Mouse (Mus musculus): ENCODE data around the gene Ecm1. TPM values are rescaled to one million over a fixed set of nuclear protein-coding genes. Genes with fewer than 3 reads are reported as not detected.

Ecm1 gene
- polyA plus RNA-seq, 1 experiment from 2014 or later = 81.2 TPM

DNA sequence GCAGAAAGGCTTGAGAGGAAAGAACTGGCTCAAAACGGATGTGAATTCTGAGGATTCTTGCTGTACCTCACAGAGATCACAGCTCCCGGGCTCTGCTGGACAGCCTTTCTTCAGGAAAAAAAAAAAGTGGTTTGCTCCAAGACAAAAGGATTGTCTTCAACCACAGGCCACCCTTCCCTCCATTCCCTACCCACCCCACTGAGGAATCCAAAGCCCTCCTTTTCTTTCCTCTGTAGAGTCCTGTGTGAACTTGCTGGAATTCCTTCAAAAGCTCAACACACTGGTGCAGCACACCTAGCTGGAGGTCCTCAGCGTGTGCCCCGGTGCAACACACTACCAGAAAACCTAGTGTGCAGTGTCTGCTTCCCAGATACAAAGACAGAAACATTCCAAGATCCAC is 22.4 kb upstream of the Ecm1 start:
- DNase-seq (no peak), ATAC-seq (no peak)
- Histone ChIP-seq H3K9me3 (ENCODE audit: low read length) (no peaks in the 10 kb centered on the region), H3K4me1 (ENCODE audit: insufficient read depth) (no peaks in the 10 kb centered on the region), H3K4me2 (ENCODE audit: low read depth, low read length) (no peak overlapping the region), H3K9ac (replicated peaks) (no peak overlapping the region), H3K36me3 (replicated peaks; ENCODE audit: insufficient read depth, low read length) (peaks cover 33% of the 10 kb centered on the region), H3K27ac (ENCODE audit: low read depth) (no peak overlapping the region), H3K27me3 (ENCODE audit: insufficient read depth, low read length) (no peaks in the 10 kb centered on the region), H3K4me3 (ENCODE audit: low read depth, low read length) (no peak overlapping the region)
- no peak for TF ChIP-seq CTCF (IDR thresholded peaks at IDR 0.05; ENCODE audit: low read depth)
- TF ChIP-seq EP300 (IDR thresholded peaks at IDR 0.05; ENCODE audit: low read depth) = no peak
- WGBS (ENCODE audit: insufficient replicate concordance) = 83% methylated on average over 4 of the region's 4 CpGs

- peaks cover 22% of the 10 kb centered on the region for H3K36me3 ChIP-seq (replicated peaks; ENCODE audit: insufficient read depth, low read length)
- H3K27me3 ChIP-seq (ENCODE audit: insufficient read depth, low read length) = no peaks in the 10 kb centered on the region
- H3K4me1 ChIP-seq (ENCODE audit: insufficient read depth) = no peaks in the 10 kb centered on the region
- no peak overlapping the region for H3K4me3 ChIP-seq (ENCODE audit: low read depth, low read length)
- H3K9me3 ChIP-seq (ENCODE audit: low read length) = no peaks in the 10 kb centered on the region
- ATAC-seq = no peak
- no peak overlapping the region for H3K27ac ChIP-seq (ENCODE audit: low read depth)
- no peak for TF ChIP-seq EP300 (IDR thresholded peaks at IDR 0.05; ENCODE audit: low read depth)
- TF ChIP-seq CTCF (IDR thresholded peaks at IDR 0.05; ENCODE audit: low read depth) = no peak
- DNase-seq = no peak
- no peak overlapping the region for H3K4me2 ChIP-seq (ENCODE audit: low read depth, low read length)
- no peak overlapping the region for H3K9ac ChIP-seq (replicated peaks)
Observed at GRCm38 (mm10) chr3:95760656-95761055, 21.3 kb upstream of the Ecm1 start.

- 82% methylated on average over 6 of the region's 6 CpGs for WGBS (ENCODE audit: insufficient replicate concordance)
- Histone ChIP-seq H3K4me1 (ENCODE audit: insufficient read depth) (no peaks in the 10 kb centered on the region), H3K9me3 (ENCODE audit: low read length) (no peaks in the 10 kb centered on the region), H3K27ac (ENCODE audit: low read depth) (no peak within 1 kb of the TSS), H3K27me3 (ENCODE audit: insufficient read depth, low read length) (no peaks in the 10 kb centered on the region), H3K36me3 (replicated peaks; ENCODE audit: insufficient read depth, low read length) (peaks cover 16% of the 10 kb centered on the region), H3K9ac (replicated peaks) (no peak within 1 kb of the TSS), H3K4me3 (ENCODE audit: low read depth, low read length) (no peak within 1 kb of the TSS), H3K4me2 (ENCODE audit: low read depth, low read length) (no peak within 1 kb of the TSS)
- TF ChIP-seq EP300 (IDR thresholded peaks at IDR 0.05; ENCODE audit: low read depth) (no peak), CTCF (IDR thresholded peaks at IDR 0.05; ENCODE audit: low read depth) (no peak)
- ATAC-seq = no peak
- DNase-seq = no peak
Observed at GRCm38 (mm10) chr3:95760106-95760505, 20.7 kb upstream of the Ecm1 start, which contains the start of gene Tars2. Tars2 (minus strand) TSS chr3:95760206.

DNA sequence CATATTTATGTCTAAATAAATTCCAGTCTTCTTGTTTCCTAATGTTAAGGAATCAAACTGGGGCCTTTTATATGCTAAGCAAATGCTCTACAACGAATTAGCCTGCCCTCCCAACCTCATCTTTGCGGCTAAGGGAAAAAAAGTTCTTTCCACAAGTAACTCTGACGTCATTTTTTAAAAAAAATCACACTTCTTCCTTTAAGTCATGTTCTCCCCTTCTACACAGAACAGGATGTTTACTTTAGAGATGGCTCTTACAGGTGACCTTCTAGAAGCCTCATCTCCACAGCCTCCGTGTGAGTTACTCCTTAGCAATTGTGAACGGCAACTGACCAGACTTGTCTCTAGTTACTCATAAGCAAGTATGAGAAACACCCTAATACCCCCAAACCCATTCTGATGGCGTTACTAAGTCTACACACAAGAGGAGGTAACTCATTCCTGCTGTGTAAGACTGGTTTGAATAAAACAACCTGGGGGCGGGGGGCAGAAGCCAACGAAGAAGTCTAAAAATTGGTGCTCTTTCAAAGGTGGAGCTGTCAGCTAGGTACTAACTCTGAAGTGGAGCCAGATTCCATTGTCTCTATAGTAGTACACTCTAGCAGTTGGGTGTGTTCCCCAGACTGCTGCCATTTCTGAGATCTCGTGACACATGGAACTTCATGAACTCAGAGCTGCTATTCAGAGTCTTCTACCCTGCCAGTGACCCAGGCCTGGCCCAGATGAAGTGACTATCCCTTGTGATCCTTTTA is 19.3 kb upstream of the Ecm1 start:
- DNase-seq = no peak
- Histone ChIP-seq H3K9ac (replicated peaks) (no peak overlapping the region), H3K27ac (ENCODE audit: low read depth) (no peak overlapping the region), H3K36me3 (replicated peaks; ENCODE audit: insufficient read depth, low read length) (peaks cover 2% of the 10 kb centered on the region), H3K4me3 (ENCODE audit: low read depth, low read length) (no peak overlapping the region), H3K4me2 (ENCODE audit: low read depth, low read length) (no peak overlapping the region), H3K27me3 (ENCODE audit: insufficient read depth, low read length) (no peaks in the 10 kb centered on the region), H3K4me1 (ENCODE audit: insufficient read depth) (peaks cover 4% of the 10 kb centered on the region; the same call in 1 of the 2 replicates), H3K9me3 (ENCODE audit: low read length) (no peaks in the 10 kb centered on the region)
- ATAC-seq = no peak
- TF ChIP-seq CTCF (IDR thresholded peaks at IDR 0.05; ENCODE audit: low read depth) (no peak), EP300 (IDR thresholded peaks at IDR 0.05; ENCODE audit: low read depth) (no peak)
- WGBS (ENCODE audit: insufficient replicate concordance) = 49% methylated on average over 9 of the region's 9 CpGs

DNA sequence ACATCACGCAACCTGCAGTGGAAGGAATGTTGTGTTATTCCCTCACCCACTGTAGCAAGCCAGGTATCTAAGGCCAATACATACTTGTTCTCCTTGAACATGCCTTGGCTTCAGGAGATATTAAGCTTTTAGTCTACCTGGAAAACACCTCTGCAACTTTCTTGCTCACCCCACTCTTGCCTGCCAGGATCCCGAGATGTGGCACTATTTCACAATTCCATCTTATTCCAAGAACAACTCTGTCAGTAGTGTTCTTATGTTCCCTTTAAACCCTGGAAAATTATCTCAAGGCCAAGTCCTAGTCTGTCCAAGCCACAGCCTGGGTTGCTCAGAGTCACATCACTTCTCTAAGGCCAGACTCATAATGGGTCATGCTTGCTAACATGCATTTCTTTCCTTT is 17.4 kb upstream of the Ecm1 start:
- Histone ChIP-seq H3K4me1 (ENCODE audit: insufficient read depth) (peaks cover 7% of the 10 kb centered on the region; the same call in 1 of the 2 replicates), H3K27ac (ENCODE audit: low read depth) (no peak overlapping the region), H3K36me3 (replicated peaks; ENCODE audit: insufficient read depth, low read length) (peaks cover 7% of the 10 kb centered on the region), H3K4me2 (ENCODE audit: low read depth, low read length) (no peak overlapping the region), H3K9me3 (ENCODE audit: low read length) (no peaks in the 10 kb centered on the region), H3K27me3 (ENCODE audit: insufficient read depth, low read length) (no peaks in the 10 kb centered on the region), H3K9ac (replicated peaks) (no peak overlapping the region), H3K4me3 (ENCODE audit: low read depth, low read length) (no peak overlapping the region)
- 76% methylated on average over 2 of the region's 2 CpGs for WGBS (ENCODE audit: insufficient replicate concordance)
- no peak for ATAC-seq
- DNase-seq = no peak
- TF ChIP-seq EP300 (IDR thresholded peaks at IDR 0.05; ENCODE audit: low read depth) (no peak), CTCF (IDR thresholded peaks at IDR 0.05; ENCODE audit: low read depth) (no peak)

- Histone ChIP-seq H3K9me3 (ENCODE audit: low read length) (no peaks in the 10 kb centered on the region), H3K4me2 (ENCODE audit: low read depth, low read length) (peak overlapping the region; percentile 86), H3K4me3 (ENCODE audit: low read depth, low read length) (peak overlapping the region; percentile 79), H3K36me3 (replicated peaks; ENCODE audit: insufficient read depth, low read length) (peaks cover 26% of the 10 kb centered on the region), H3K27me3 (ENCODE audit: insufficient read depth, low read length) (no peaks in the 10 kb centered on the region), H3K9ac (replicated peaks) (peak overlapping the region; percentile 77), H3K27ac (ENCODE audit: low read depth) (peak overlapping the region; percentile 75), H3K4me1 (ENCODE audit: insufficient read depth) (peaks cover 7% of the 10 kb centered on the region; the same call in 1 of the 2 replicates)
- ATAC-seq (peak; percentile 100), DNase-seq (peak; percentile 91)
- under 1% methylated on average over 30 of the region's 30 CpGs for WGBS (ENCODE audit: insufficient replicate concordance)
- TF ChIP-seq EP300 (IDR thresholded peaks at IDR 0.05; ENCODE audit: low read depth) = peak; percentile 59
- TF ChIP-seq CTCF (IDR thresholded peaks at IDR 0.05; ENCODE audit: low read depth) = no peak
Observed at GRCm38 (mm10) chr3:95754345-95755206, 15.2 kb upstream of the Ecm1 start.

Measured in liver, postnatal 0 days (tissue).